Mouse (Mus musculus): Measurements from ENCODE around the gene Dctpp1. TPM values are rescaled to one million over a fixed set of nuclear protein-coding genes. Genes with fewer than 3 reads are reported as not detected.

The Dctpp1 gene
- polyA plus RNA-seq (2014; fragmentation: Nextera tagmentation; extraction: Ambion mirVana): 193 and 214 TPM in 2 replicates

- DNase-seq (ENCODE audit: low spot score) (peak; percentile 97), ATAC-seq (ENCODE audit: low FRiP score) (peak; percentile 99)
- no peaks in the 10 kb centered on the region for H3K27me3 ChIP-seq (ENCODE audit: control insufficient read depth, insufficient read depth, low read length)
- H3K4me2 ChIP-seq (replicated peaks; ENCODE audit: low read depth, low read length): peak within 1 kb of the TSS; percentile 62
- 0 out of 2 replicates have a peak, but pooled peaks cover 2% of the 10 kb centered on the region for H3K4me1 ChIP-seq (replicated peaks; ENCODE audit: control insufficient read depth, insufficient read depth, low read length)
- peak within 1 kb of the TSS; percentile 69 for H3K4me3 ChIP-seq (ENCODE audit: low read depth, low read length)
- no peak within 1 kb of the TSS for H3K27ac ChIP-seq (ENCODE audit: low read depth, low read length)
- H3K9ac ChIP-seq (ENCODE audit: low read depth, low read length): peak within 1 kb of the TSS; percentile 61
- WGBS: under 1% methylated on average over 50 of the region's 50 CpGs
- H3K9me3 ChIP-seq (ENCODE audit: control insufficient read depth, low read length): no peaks in the 10 kb centered on the region
- H3K36me3 ChIP-seq (ENCODE audit: control insufficient read depth, insufficient read depth, low read length): no peaks in the 10 kb centered on the region
Measured at GRCm38 (mm10) chr7:127260309-127261111, at the start of gene Dctpp1. Dctpp1 (minus strand) TSS chr7:127260709.

DNA sequence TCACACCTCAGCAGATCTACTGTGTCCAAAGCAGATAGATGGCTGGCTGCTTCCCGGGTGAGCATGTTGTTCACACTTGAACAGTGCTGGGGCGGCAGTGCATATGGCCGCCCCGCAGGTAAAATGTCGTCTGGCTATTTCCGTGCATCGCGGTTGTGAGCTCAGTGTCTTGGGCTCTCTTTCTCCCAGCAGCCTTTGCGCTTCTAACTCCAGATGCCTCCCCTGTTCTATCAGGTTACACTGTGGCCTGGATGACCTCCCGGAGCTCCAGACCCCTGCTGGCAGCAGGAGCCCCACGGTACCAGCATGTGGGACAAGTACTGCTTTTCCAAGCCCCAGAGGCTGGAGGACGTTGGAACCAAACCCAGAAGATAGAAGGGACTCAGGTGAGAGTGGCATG, 49.4 kb upstream of the Dctpp1 start:
- Histone ChIP-seq H3K36me3 (ENCODE audit: control insufficient read depth, insufficient read depth, low read length) (no peaks in the 10 kb centered on the region), H3K4me1 (replicated peaks; ENCODE audit: control insufficient read depth, insufficient read depth, low read length) (no peaks in the 10 kb centered on the region), H3K9ac (ENCODE audit: low read depth, low read length) (no peak overlapping the region), H3K4me3 (ENCODE audit: low read depth, low read length) (no peak overlapping the region), H3K4me2 (replicated peaks; ENCODE audit: low read depth, low read length) (no peak overlapping the region), H3K9me3 (ENCODE audit: control insufficient read depth, low read length) (no peaks in the 10 kb centered on the region), H3K27ac (ENCODE audit: low read depth, low read length) (no peak overlapping the region), H3K27me3 (ENCODE audit: control insufficient read depth, insufficient read depth, low read length) (no peaks in the 10 kb centered on the region)
- no peak for DNase-seq (ENCODE audit: low spot score)
- 73% methylated on average over 12 of the region's 12 CpGs for WGBS
- ATAC-seq (ENCODE audit: low FRiP score): no peak

- DNase-seq (ENCODE audit: low spot score): peak; percentile 75
- WGBS: 67% methylated on average over 4 of the region's 4 CpGs
- Histone ChIP-seq H3K27ac (ENCODE audit: low read depth, low read length) (no peak overlapping the region), H3K4me2 (replicated peaks; ENCODE audit: low read depth, low read length) (no peak overlapping the region), H3K4me3 (ENCODE audit: low read depth, low read length) (no peak overlapping the region), H3K9ac (ENCODE audit: low read depth, low read length) (no peak overlapping the region), H3K36me3 (ENCODE audit: control insufficient read depth, insufficient read depth, low read length) (no peaks in the 10 kb centered on the region), H3K9me3 (ENCODE audit: control insufficient read depth, low read length) (no peaks in the 10 kb centered on the region), H3K4me1 (replicated peaks; ENCODE audit: control insufficient read depth, insufficient read depth, low read length) (no peaks in the 10 kb centered on the region), H3K27me3 (ENCODE audit: control insufficient read depth, insufficient read depth, low read length) (no peaks in the 10 kb centered on the region)
- no peak for ATAC-seq (ENCODE audit: low FRiP score)
Measured at GRCm38 (mm10) chr7:127308887-127309286, 48.4 kb upstream of the Dctpp1 start.

- Histone ChIP-seq H3K9ac (ENCODE audit: low read depth, low read length) (no peak overlapping the region), H3K4me2 (replicated peaks; ENCODE audit: low read depth, low read length) (no peak overlapping the region), H3K27ac (ENCODE audit: low read depth, low read length) (no peak overlapping the region), H3K9me3 (ENCODE audit: control insufficient read depth, low read length) (no peaks in the 10 kb centered on the region), H3K4me3 (ENCODE audit: low read depth, low read length) (no peak overlapping the region), H3K4me1 (replicated peaks; ENCODE audit: control insufficient read depth, insufficient read depth, low read length) (no peaks in the 10 kb centered on the region), H3K36me3 (ENCODE audit: control insufficient read depth, insufficient read depth, low read length) (no peaks in the 10 kb centered on the region), H3K27me3 (ENCODE audit: control insufficient read depth, insufficient read depth, low read length) (no peaks in the 10 kb centered on the region)
- DNase-seq (ENCODE audit: low spot score): no peak
- WGBS: 86% methylated on average over 2 of the region's 2 CpGs
- no peak for ATAC-seq (ENCODE audit: low FRiP score)
Measured at GRCm38 (mm10) chr7:127308431-127308830, 47.9 kb upstream of the Dctpp1 start.

DNA sequence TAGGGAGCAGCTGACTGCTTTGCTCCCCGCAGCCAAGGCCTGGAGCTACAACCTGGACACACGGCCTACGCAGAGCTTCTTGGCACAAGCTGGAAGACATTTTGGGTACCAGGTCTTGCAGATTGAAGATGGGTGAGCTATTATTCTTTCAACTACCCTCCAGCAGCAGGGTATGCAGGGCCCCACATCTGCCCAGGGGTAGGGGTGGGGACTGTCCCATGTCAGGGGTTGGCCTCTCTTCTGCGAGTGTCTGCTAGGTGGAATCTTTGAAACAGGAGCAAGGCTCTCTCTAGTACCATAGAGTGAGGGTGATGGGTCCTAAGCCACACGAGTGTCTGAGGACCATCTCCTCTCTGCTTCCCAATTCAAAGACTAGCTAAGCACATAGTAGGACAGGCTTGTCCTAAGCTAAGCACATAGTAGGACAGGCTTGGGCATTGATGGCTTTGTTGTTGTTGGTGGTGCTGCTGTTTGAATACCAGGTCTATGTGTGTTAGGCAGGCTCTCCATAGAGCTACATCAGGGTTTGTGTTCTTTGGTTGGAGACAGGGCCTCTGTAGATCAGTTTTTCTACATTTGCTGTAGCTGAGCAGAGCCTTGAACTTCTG, 37.2 kb upstream of the Dctpp1 start:
- no peak for ATAC-seq (ENCODE audit: low FRiP score)
- Histone ChIP-seq H3K9me3 (ENCODE audit: control insufficient read depth, low read length) (no peaks in the 10 kb centered on the region), H3K36me3 (ENCODE audit: control insufficient read depth, insufficient read depth, low read length) (no peaks in the 10 kb centered on the region), H3K4me3 (ENCODE audit: low read depth, low read length) (no peak overlapping the region), H3K27me3 (ENCODE audit: control insufficient read depth, insufficient read depth, low read length) (no peaks in the 10 kb centered on the region), H3K4me1 (replicated peaks; ENCODE audit: control insufficient read depth, insufficient read depth, low read length) (no peaks in the 10 kb centered on the region), H3K4me2 (replicated peaks; ENCODE audit: low read depth, low read length) (no peak overlapping the region), H3K9ac (ENCODE audit: low read depth, low read length) (no peak overlapping the region), H3K27ac (ENCODE audit: low read depth, low read length) (no peak overlapping the region)
- WGBS: 94% methylated on average over 5 of the region's 5 CpGs
- DNase-seq (ENCODE audit: low spot score): no peak

- no peaks in the 10 kb centered on the region for H3K27me3 ChIP-seq (ENCODE audit: control insufficient read depth, insufficient read depth, low read length)
- no peaks in the 10 kb centered on the region for H3K9me3 ChIP-seq (ENCODE audit: control insufficient read depth, low read length)
- 81% methylated on average over 5 of the region's 5 CpGs for WGBS
- no peak for ATAC-seq (ENCODE audit: low FRiP score)
- no peaks in the 10 kb centered on the region for H3K4me1 ChIP-seq (replicated peaks; ENCODE audit: control insufficient read depth, insufficient read depth, low read length)
- no peaks in the 10 kb centered on the region for H3K36me3 ChIP-seq (ENCODE audit: control insufficient read depth, insufficient read depth, low read length)
- no peak overlapping the region for H3K27ac ChIP-seq (ENCODE audit: low read depth, low read length)
- no peak overlapping the region for H3K4me3 ChIP-seq (ENCODE audit: low read depth, low read length)
- DNase-seq (ENCODE audit: low spot score): no peak
- no peak overlapping the region for H3K4me2 ChIP-seq (replicated peaks; ENCODE audit: low read depth, low read length)
- H3K9ac ChIP-seq (ENCODE audit: low read depth, low read length): no peak overlapping the region
Measured at GRCm38 (mm10) chr7:127296786-127297555, 36.5 kb upstream of the Dctpp1 start.

DNA sequence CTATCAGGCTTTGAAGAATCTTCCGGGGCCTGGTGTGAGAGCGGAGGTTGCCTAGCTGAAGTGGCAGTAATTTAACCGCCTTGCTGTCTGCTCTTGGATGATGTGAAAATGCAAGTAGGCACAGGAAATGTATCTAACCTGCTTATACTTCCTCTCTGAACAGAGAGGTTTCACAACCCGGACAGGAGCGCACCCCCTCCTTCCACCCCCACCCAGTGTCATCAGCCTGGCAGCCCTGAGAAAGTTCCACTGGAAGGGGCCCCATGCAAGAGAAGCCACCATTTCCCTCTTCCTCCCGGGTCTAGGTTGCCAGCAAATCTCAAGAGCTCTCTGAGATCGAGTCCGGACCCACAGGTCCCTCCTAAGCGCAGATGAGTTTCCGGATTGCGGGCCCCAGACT, 35.6 kb upstream of the Dctpp1 start, which contains the start of gene Itgal:
Gene Itgal (plus strand): TSS at position 163 of the 400 bp plus-strand sequence.
- Histone ChIP-seq H3K27me3 (ENCODE audit: control insufficient read depth, insufficient read depth, low read length) (no peaks in the 10 kb centered on the region), H3K27ac (ENCODE audit: low read depth, low read length) (no peak within 1 kb of the TSS), H3K9ac (ENCODE audit: low read depth, low read length) (no peak within 1 kb of the TSS), H3K4me3 (ENCODE audit: low read depth, low read length) (no peak within 1 kb of the TSS), H3K4me2 (replicated peaks; ENCODE audit: low read depth, low read length) (no peak within 1 kb of the TSS), H3K9me3 (ENCODE audit: control insufficient read depth, low read length) (no peaks in the 10 kb centered on the region), H3K4me1 (replicated peaks; ENCODE audit: control insufficient read depth, insufficient read depth, low read length) (no peaks in the 10 kb centered on the region), H3K36me3 (ENCODE audit: control insufficient read depth, insufficient read depth, low read length) (no peaks in the 10 kb centered on the region)
- 88% methylated on average over 11 of the region's 11 CpGs for WGBS
- no peak for ATAC-seq (ENCODE audit: low FRiP score)
- DNase-seq (ENCODE audit: low spot score): no peak

DNA sequence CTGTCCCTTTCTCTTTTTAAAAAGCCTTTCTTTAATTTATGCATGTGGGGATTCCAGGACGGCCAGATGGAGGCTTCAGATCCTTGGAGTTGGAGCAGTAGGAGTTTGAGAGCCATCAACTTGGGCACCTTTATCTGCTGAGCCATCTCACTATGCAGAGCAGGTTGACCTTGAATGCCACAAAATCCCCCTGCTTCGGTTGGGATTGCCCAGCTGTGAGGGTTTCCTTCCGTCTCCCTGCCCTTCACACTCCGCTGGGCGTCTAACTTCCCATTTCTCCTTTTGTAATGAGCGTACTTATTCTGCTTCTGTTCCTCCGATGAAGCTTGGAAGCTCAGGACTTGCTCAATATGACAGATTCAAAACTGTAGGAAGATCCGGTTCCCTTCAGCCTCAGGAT, 29.6 kb upstream of the Dctpp1 start:
- Histone ChIP-seq H3K36me3 (ENCODE audit: control insufficient read depth, insufficient read depth, low read length) (no peaks in the 10 kb centered on the region), H3K9me3 (ENCODE audit: control insufficient read depth, low read length) (peaks cover 4% of the 10 kb centered on the region; the same call in 1 of the 2 replicates), H3K9ac (ENCODE audit: low read depth, low read length) (no peak overlapping the region), H3K27ac (ENCODE audit: low read depth, low read length) (no peak overlapping the region), H3K4me3 (ENCODE audit: low read depth, low read length) (no peak overlapping the region), H3K4me1 (replicated peaks; ENCODE audit: control insufficient read depth, insufficient read depth, low read length) (no peaks in the 10 kb centered on the region), H3K27me3 (ENCODE audit: control insufficient read depth, insufficient read depth, low read length) (no peaks in the 10 kb centered on the region), H3K4me2 (replicated peaks; ENCODE audit: low read depth, low read length) (no peak overlapping the region)
- DNase-seq (ENCODE audit: low spot score) (no peak), ATAC-seq (ENCODE audit: low FRiP score) (no peak)
- 65% methylated on average over 8 of the region's 8 CpGs for WGBS
